Mouse (Mus musculus) MEL (cell line): Measurements from ENCODE around the gene Macrod1. TPM values are rescaled to one million over a fixed set of nuclear protein-coding genes. Genes with fewer than 3 reads are reported as not detected.

Source experiments
- DNase-seq: peaks from one replicate; pipeline ENCODE4 v3.0.0; 2011; ENCODE audit warnings: low read depth, low spot score
- H3K27ac ChIP-seq: 2 replicates; pipeline ENCODE4 v1.5.1; 2012; ENCODE audit warnings: low read depth, mild to moderate bottlenecking, control low read depth, low read length, moderate library complexity; ENCODE audit not compliant: control insufficient read depth
- H3K27me3 ChIP-seq, 2 experiments: fragments of 150-350 bp in 1 of 2; sonication (generic) in 1 of 2; 2 replicates each; pipeline ENCODE4 v1.6.1; 2012; ENCODE audit warnings: low read length in 2 of 2, mild to moderate bottlenecking in 2 of 2, improper control_type of control experiment in 1 of 2, moderate library complexity in 1 of 2; ENCODE audit not compliant: insufficient read depth in 2 of 2, control insufficient read depth in 1 of 2
- H3K36me3 ChIP-seq, 2 experiments: 2 replicates each; pipeline ENCODE4 v1.6.1; 2012 to 2014; ENCODE audit warnings: low read length in 2 of 2, improper control_type of control experiment in 1 of 2, inconsistent platforms in 1 of 2, mild to moderate bottlenecking in 1 of 2; ENCODE audit not compliant: insufficient read depth in 2 of 2, control insufficient read depth in 1 of 2
- H3K4me1 ChIP-seq, 2 experiments: fragments of 150-350 bp in 1 of 2; sonication (generic) in 1 of 2; 2 replicates each; pipeline ENCODE4 v1.6.1; 2012; ENCODE audit warnings: low read length in 2 of 2, improper control_type of control experiment in 1 of 2, mild to moderate bottlenecking in 1 of 2; ENCODE audit not compliant: insufficient read depth in 2 of 2, control insufficient read depth in 1 of 2
- H3K4me3 ChIP-seq, 2 experiments: fragments of 150-350 bp in 1 of 2; sonication (generic) in 1 of 2; 2 replicates each; pipeline ENCODE4 v1.5.1; 2012; ENCODE audit warnings: low read depth in 2 of 2, low read length in 2 of 2, mild to moderate bottlenecking in 2 of 2, moderate library complexity in 2 of 2, control low read depth in 1 of 2, improper control_type of control experiment in 1 of 2; ENCODE audit not compliant: control insufficient read depth in 1 of 2, insufficient read depth in 1 of 2
- H3K79me2 ChIP-seq: 2 replicates; pipeline ENCODE4 v1.6.1; 2012; ENCODE audit warnings: mild to moderate bottlenecking, low read length, moderate library complexity; ENCODE audit not compliant: control insufficient read depth, poor library complexity, insufficient read depth
- H3K9ac ChIP-seq: 2 replicates; pipeline ENCODE4 v1.6.1; 2012; ENCODE audit warnings: low read depth, mild to moderate bottlenecking, control low read depth, low read length, moderate library complexity; ENCODE audit not compliant: control insufficient read depth, poor library complexity, severe bottlenecking
- H3K9me3 ChIP-seq: fragments of 150-350 bp; sonication (generic); replicated peaks from 2 replicates; pipeline ENCODE4 v1.6.1; 2012; ENCODE audit warnings: mild to moderate bottlenecking, low read length, improper control_type of control experiment, moderate library complexity; ENCODE audit not compliant: insufficient read depth
- CTCF ChIP-seq, 3 experiments: IDR thresholded peaks in 2 of 3; conservative IDR thresholded peaks in 1 of 3; 2 replicates each; pipeline ENCODE4 v1.5.1; 2011 to 2012; ENCODE audit warnings: low read length in 3 of 3, low read depth in 2 of 3, mild to moderate bottlenecking in 2 of 3, improper control_type of control experiment in 1 of 3, inconsistent platforms in 1 of 3, mixed read lengths in 1 of 3, moderate library complexity in 1 of 3; ENCODE audit not compliant: control insufficient read depth in 1 of 3, insufficient read depth in 1 of 3, poor library complexity in 1 of 3, severe bottlenecking in 1 of 3
- E2F4 ChIP-seq: IDR thresholded peaks from 2 replicates; pipeline ENCODE4 v1.6.1; 2011; ENCODE audit warnings: low read depth, low read length, improper control_type of control experiment, borderline replicate concordance
- EP300 ChIP-seq, 2 experiments: IDR thresholded peaks; 2 replicates each; pipeline ENCODE4 v1.6.1; 2011; ENCODE audit warnings: improper control_type of control experiment in 2 of 2, low read length in 2 of 2, low read depth in 1 of 2, mild to moderate bottlenecking in 1 of 2
- ETS1 ChIP-seq: IDR thresholded peaks from 2 replicates; pipeline ENCODE4 v1.6.1; 2012; ENCODE audit warnings: low read depth, mild to moderate bottlenecking, inconsistent platforms, low read length, improper control_type of control experiment, moderate library complexity
- GABPA ChIP-seq: IDR thresholded peaks from 2 replicates; pipeline ENCODE4 v1.6.1; 2012; ENCODE audit warnings: low read depth, mild to moderate bottlenecking, inconsistent platforms, low read length, improper control_type of control experiment, moderate library complexity
- GATA1 ChIP-seq: IDR thresholded peaks from 2 replicates; pipeline ENCODE4 v1.6.1; 2011; ENCODE audit warnings: low read depth, low read length, improper control_type of control experiment
- HCFC1 ChIP-seq: IDR thresholded peaks from 2 replicates; pipeline ENCODE4 v1.6.1; 2012; ENCODE audit warnings: low read depth, mild to moderate bottlenecking, inconsistent platforms, low read length, improper control_type of control experiment, moderate library complexity
- MAX ChIP-seq: IDR thresholded peaks from 2 replicates; pipeline ENCODE4 v1.6.1; 2011; ENCODE audit warnings: low read length, improper control_type of control experiment
- MYC ChIP-seq: IDR thresholded peaks from 2 replicates; pipeline ENCODE4 v1.6.1; 2011; ENCODE audit warnings: low read depth, mild to moderate bottlenecking, low read length, improper control_type of control experiment, moderate library complexity
- NELFE ChIP-seq: IDR thresholded peaks from 2 replicates; pipeline ENCODE4 v1.6.1; 2011; ENCODE audit warnings: low read depth, low read length, improper control_type of control experiment
- NRF1 ChIP-seq: IDR thresholded peaks from 2 replicates; pipeline ENCODE4 v1.6.1; 2014; ENCODE audit warnings: low read depth, mild to moderate bottlenecking, inconsistent platforms, low read length, improper control_type of control experiment, moderate library complexity; ENCODE audit not compliant: poor library complexity, insufficient read depth, severe bottlenecking
- POLR2AphosphoS5 ChIP-seq: IDR thresholded peaks from 2 replicates; pipeline ENCODE4 v1.6.1; 2012; ENCODE audit warnings: low read depth, borderline replicate concordance, mild to moderate bottlenecking, inconsistent platforms, low read length, moderate library complexity, mixed read lengths
- SMC3 ChIP-seq: IDR thresholded peaks from 2 replicates; pipeline ENCODE4 v1.6.1; 2011; ENCODE audit warnings: low read depth, low read length, improper control_type of control experiment
- TAL1 ChIP-seq: IDR thresholded peaks from 2 replicates; pipeline ENCODE4 v1.6.1; 2012; ENCODE audit warnings: mild to moderate bottlenecking, inconsistent platforms, low read length, moderate library complexity, mixed read lengths
- TBP ChIP-seq: IDR thresholded peaks from 2 replicates; pipeline ENCODE4 v1.8.0; 2011; ENCODE audit warnings: low read depth, low read length, improper control_type of control experiment
- USF1 ChIP-seq: IDR thresholded peaks from 2 replicates; pipeline ENCODE4 v1.6.1; 2014; ENCODE audit warnings: low read depth, mild to moderate bottlenecking, inconsistent platforms, low read length, improper control_type of control experiment, moderate library complexity
- USF2 ChIP-seq, 2 experiments: IDR thresholded peaks; 2 replicates each; pipeline ENCODE4 v1.6.1; 2011 to 2012; ENCODE audit warnings: improper control_type of control experiment in 2 of 2, low read length in 2 of 2, borderline replicate concordance in 1 of 2, inconsistent platforms in 1 of 2, low read depth in 1 of 2, mild to moderate bottlenecking in 1 of 2; ENCODE audit not compliant: insufficient read depth in 1 of 2
- ZKSCAN1 ChIP-seq: IDR thresholded peaks from 2 replicates; pipeline ENCODE4 v1.6.1; 2012; ENCODE audit warnings: low read depth, mild to moderate bottlenecking, inconsistent platforms, low read length, improper control_type of control experiment, moderate library complexity
- ZNF384 ChIP-seq: IDR thresholded peaks from 2 replicates; pipeline ENCODE4 v1.6.1; 2012; ENCODE audit warnings: low read depth, mild to moderate bottlenecking, inconsistent platforms, low read length, improper control_type of control experiment
- polyA plus RNA-seq, 2 experiments: library from polyadenylated mRNA; stranded (reverse) in 1 of 2; unstranded in 1 of 2; fragments of >175 nt in 1 of 2; fragments of >200 nt in 1 of 2; gene quantifications; 2 replicates each; pipeline versions ENCODE4 v1.2.1 to v1.2.4; 2012; ENCODE audit warnings: low replicate concordance in 2 of 2, low read depth in 1 of 2; ENCODE audit not compliant: insufficient read length in 2 of 2, insufficient read depth in 1 of 2, missing spikeins in 1 of 2
- total RNA-seq: library from RNA; depleted of rRNA; stranded (reverse); fragments of 300-350 nt; gene quantifications from 2 replicates; pipeline ENCODE4 v1.2.3, GENCODE M21; 2012

The Macrod1 gene
- total and polyA plus RNA-seq, 3 experiments = 4.5 to 15.7 TPM; not detected in 1

DNA sequence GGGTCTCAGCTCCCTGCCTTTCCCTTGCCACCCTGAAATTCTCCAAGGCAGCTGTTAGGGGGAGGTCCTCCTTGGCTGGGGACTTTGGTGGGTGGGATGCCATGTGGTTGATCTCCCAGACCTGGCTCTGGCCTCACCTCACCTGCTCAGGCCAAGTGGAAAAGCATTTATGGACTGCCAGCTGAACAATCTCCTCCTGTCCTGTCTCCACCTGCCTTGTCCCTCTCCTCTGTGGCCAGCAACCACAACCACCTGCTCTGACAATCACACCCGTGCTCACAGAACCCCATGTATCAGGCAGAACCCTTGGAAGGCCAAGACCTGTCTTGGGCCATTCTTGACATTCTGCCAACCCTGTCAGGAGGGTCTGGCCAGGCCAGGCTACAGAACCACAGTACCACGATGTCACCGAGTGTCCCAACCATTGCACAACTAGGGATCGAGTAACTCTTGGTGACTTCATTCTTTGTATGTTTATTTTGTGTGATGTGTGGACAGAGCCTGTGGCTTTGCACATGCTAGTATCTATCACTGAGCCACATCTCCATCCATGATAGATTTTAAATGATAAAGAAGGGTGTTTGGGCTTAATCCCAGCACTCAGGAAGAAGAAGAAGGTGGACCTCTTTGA, 69.0 kb downstream of the Macrod1 start:
- H3K36me3 ChIP-seq = no peaks in the 10 kb centered on the region
- no peak for TF ChIP-seq ZNF384
- TF ChIP-seq MYC = no peak
- TF ChIP-seq GABPA = no peak
- TF ChIP-seq EP300 (IDR thresholded peaks at IDR 0.05; ENCODE audit: low read depth in 1 of 2, low read length in 2 of 2) = no peak
- no peak for TF ChIP-seq CTCF (IDR thresholded peaks at IDR 0.05 in 2 of 3, conservative IDR thresholded peaks at IDR 0.05 in 1 of 3; ENCODE audit: control insufficient read depth in 1 of 3, insufficient read depth in 1 of 3, low read depth in 2 of 3, low read length in 3 of 3, poor library complexity in 1 of 3, severe bottlenecking in 1 of 3)
- TF ChIP-seq ETS1 = no peak
- no peak for TF ChIP-seq USF2 (IDR thresholded peaks at IDR 0.05; ENCODE audit: borderline replicate concordance in 1 of 2, insufficient read depth in 1 of 2, low read depth in 1 of 2, low read length in 2 of 2)
- TF ChIP-seq TBP = no peak
- TF ChIP-seq GATA1 = no peak
- no peak for TF ChIP-seq MAX
- TF ChIP-seq, all 39 proteins: peak for 0
- Histone ChIP-seq H3K79me2 (no peaks in the 10 kb centered on the region), H3K27ac (no peak overlapping the region), H3K27me3 (no peaks in the 10 kb centered on the region), H3K9ac (no peak overlapping the region), H3K4me1 (no peaks in the 10 kb centered on the region), H3K9me3 (no peaks in the 10 kb centered on the region), H3K4me3 (no peak overlapping the region)
- DNase-seq = no peak

- no peak overlapping the region for H3K4me3 ChIP-seq
- no peaks in the 10 kb centered on the region for H3K9me3 ChIP-seq
- DNase-seq = no peak
- TF ChIP-seq ZKSCAN1 = no peak
- no peak for TF ChIP-seq NRF1
- no peak for TF ChIP-seq SMC3
- no peak for TF ChIP-seq NELFE
- no peak for TF ChIP-seq USF1
- TF ChIP-seq TAL1 = no peak
- TF ChIP-seq POLR2AphosphoS5 = no peak
- TF ChIP-seq E2F4 = no peak
- TF ChIP-seq HCFC1 = no peak
- H3K4me1 ChIP-seq = no peaks in the 10 kb centered on the region
- no peak overlapping the region for H3K27ac ChIP-seq
- H3K27me3 ChIP-seq = no peaks in the 10 kb centered on the region
- no peak overlapping the region for H3K9ac ChIP-seq
- H3K79me2 ChIP-seq = no peaks in the 10 kb centered on the region
- no peaks in the 10 kb centered on the region for H3K36me3 ChIP-seq
These were observed 69.6 kb downstream of the Macrod1 start for GRCm38 (mm10) chr19:7126209-7126608.
